Mouse (Mus musculus): ENCODE measurements around the gene Srp72. TPM values are rescaled to one million over a fixed set of nuclear protein-coding genes. Genes with fewer than 3 reads are reported as not detected.

Srp72 gene
- total and polyA plus RNA-seq, 2 experiments from 2014 or later: 79.7 to 92.1 TPM

DNA sequence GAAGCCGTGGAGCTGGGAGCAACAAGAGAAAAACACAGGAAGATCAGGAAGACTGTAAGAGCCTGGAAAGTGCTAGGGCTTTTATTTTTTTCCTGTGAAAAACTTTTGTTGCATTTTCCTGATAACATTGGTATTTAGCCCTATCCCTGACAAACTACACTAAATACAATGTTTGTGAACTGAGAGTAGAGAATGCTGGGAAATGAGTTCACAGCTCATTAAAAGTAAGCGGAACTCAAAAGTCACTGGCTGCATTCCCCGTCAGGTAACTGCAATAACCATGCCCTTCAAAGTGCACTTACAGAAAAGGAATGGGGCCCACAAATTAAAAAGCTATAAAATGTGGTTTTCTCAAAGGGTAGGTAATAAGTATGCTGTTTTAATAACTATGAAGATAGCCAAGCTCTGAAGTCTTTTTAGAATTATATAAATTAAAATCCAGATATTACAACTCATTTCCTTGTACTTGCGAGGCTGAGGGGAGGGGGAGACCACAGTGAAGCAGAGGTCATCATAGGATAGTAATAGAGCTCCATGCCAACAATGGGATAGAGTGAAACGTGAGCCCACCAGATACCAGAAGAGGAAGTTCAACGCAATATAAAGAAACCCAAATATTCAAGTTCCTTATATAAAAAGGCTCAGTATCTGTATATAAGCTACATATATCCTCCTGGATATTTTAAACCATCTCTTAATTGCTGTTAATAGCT lies 29.4 kb upstream of the Srp72 start:
- WGBS: 77% methylated on average over 6 of the region's 6 CpGs
- DNase-seq: no peak

DNA sequence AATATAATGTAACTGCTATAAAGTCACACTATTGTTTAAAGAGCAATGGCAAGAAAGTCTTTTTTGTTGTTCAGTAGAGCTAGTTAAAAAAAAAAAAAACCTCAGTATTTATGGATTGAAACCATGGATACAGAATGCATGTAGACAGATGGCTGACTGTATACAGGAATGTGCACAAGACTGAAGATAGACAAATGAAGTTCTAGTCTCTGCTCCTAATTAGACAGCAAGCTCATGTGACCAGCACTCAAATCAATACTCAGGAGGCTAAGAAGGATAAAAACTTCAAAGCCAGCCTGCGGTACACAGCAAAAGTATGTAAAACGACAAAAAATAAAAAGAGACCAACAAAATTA lies 28.8 kb upstream of the Srp72 start:
- H3K4me1 ChIP-seq (ENCODE audit: insufficient read depth): peaks cover 10% of the 10 kb centered on the region
- H3K4me3 ChIP-seq (ENCODE audit: low read depth, low read length): no peak overlapping the region
- no peak overlapping the region for H3K4me2 ChIP-seq (ENCODE audit: low read depth)
- 42% methylated on average over 2 of the region's 2 CpGs for WGBS
- H3K27me3 ChIP-seq (ENCODE audit: insufficient read depth, low read length): no peaks in the 10 kb centered on the region
- no peak for DNase-seq
- H3K9me3 ChIP-seq (ENCODE audit: low read length): no peaks in the 10 kb centered on the region
- no peak overlapping the region for H3K27ac ChIP-seq (ENCODE audit: low read depth, low read length)
- H3K36me3 ChIP-seq (ENCODE audit: insufficient read depth): peaks cover 2% of the 10 kb centered on the region; the same call in 1 of the 2 replicates
- TF ChIP-seq CTCF (IDR thresholded peaks at IDR 0.05; ENCODE audit: low read depth): no peak
- peak; percentile 56; the same call in 1 of the 2 replicates for ATAC-seq
- H3K9ac ChIP-seq: no peak overlapping the region

More for the DNA sequence above, 29.4 kb upstream of the Srp72 start:
- H3K4me2 ChIP-seq (ENCODE audit: low read depth): no peak overlapping the region
- no peak overlapping the region for H3K9ac ChIP-seq
- H3K27me3 ChIP-seq (ENCODE audit: insufficient read depth, low read length): no peaks in the 10 kb centered on the region
- H3K9me3 ChIP-seq (ENCODE audit: low read length): no peaks in the 10 kb centered on the region
- H3K4me3 ChIP-seq (ENCODE audit: low read depth, low read length): no peak overlapping the region
- TF ChIP-seq CTCF (IDR thresholded peaks at IDR 0.05; ENCODE audit: low read depth): no peak
- peaks cover 6% of the 10 kb centered on the region for H3K4me1 ChIP-seq (ENCODE audit: insufficient read depth)
- ATAC-seq: no peak
- H3K36me3 ChIP-seq (ENCODE audit: insufficient read depth): peaks cover 4% of the 10 kb centered on the region; the same call in 1 of the 2 replicates
- H3K27ac ChIP-seq (ENCODE audit: low read depth, low read length): no peak overlapping the region

GRCm38 (mm10) chr5:76947142-76947541 lies 27.3 kb upstream of the Srp72 start:
- Histone ChIP-seq H3K9ac (no peak overlapping the region), H3K4me1 (ENCODE audit: insufficient read depth) (peaks cover 10% of the 10 kb centered on the region), H3K36me3 (ENCODE audit: insufficient read depth) (no peaks in the 10 kb centered on the region), H3K4me3 (ENCODE audit: low read depth, low read length) (no peak overlapping the region), H3K27ac (ENCODE audit: low read depth, low read length) (no peak overlapping the region), H3K27me3 (ENCODE audit: insufficient read depth, low read length) (no peaks in the 10 kb centered on the region), H3K4me2 (ENCODE audit: low read depth) (no peak overlapping the region), H3K9me3 (ENCODE audit: low read length) (no peaks in the 10 kb centered on the region)
- no peak for DNase-seq
- ATAC-seq: no peak
- WGBS: 90% methylated on average over 4 of the region's 4 CpGs
- no peak for TF ChIP-seq CTCF (IDR thresholded peaks at IDR 0.05; ENCODE audit: low read depth)

GRCm38 (mm10) chr5:76947758-76948157 lies 26.7 kb upstream of the Srp72 start:
- H3K4me2 ChIP-seq (ENCODE audit: low read depth): no peak overlapping the region
- DNase-seq (no peak), ATAC-seq (no peak)
- no peaks in the 10 kb centered on the region for H3K27me3 ChIP-seq (ENCODE audit: insufficient read depth, low read length)
- no peak for TF ChIP-seq CTCF (IDR thresholded peaks at IDR 0.05; ENCODE audit: low read depth)
- H3K4me3 ChIP-seq (ENCODE audit: low read depth, low read length): no peak overlapping the region
- H3K9ac ChIP-seq: no peak overlapping the region
- no peaks in the 10 kb centered on the region for H3K36me3 ChIP-seq (ENCODE audit: insufficient read depth)
- 94% methylated on average over 4 of the region's 4 CpGs for WGBS
- no peaks in the 10 kb centered on the region for H3K9me3 ChIP-seq (ENCODE audit: low read length)
- no peak overlapping the region for H3K27ac ChIP-seq (ENCODE audit: low read depth, low read length)
- peaks cover 14% of the 10 kb centered on the region for H3K4me1 ChIP-seq (ENCODE audit: insufficient read depth)

- WGBS: 2% methylated on average over 24 of the region's 24 CpGs
- Histone ChIP-seq H3K27me3 (ENCODE audit: insufficient read depth, low read length) (no peaks in the 10 kb centered on the region), H3K27ac (ENCODE audit: low read depth, low read length) (peak overlapping the region; percentile 88), H3K9ac (peak overlapping the region; percentile 62), H3K4me3 (ENCODE audit: low read depth, low read length) (peak overlapping the region; percentile 69), H3K9me3 (ENCODE audit: low read length) (no peaks in the 10 kb centered on the region), H3K4me2 (ENCODE audit: low read depth) (peak overlapping the region; percentile 86), H3K36me3 (ENCODE audit: insufficient read depth) (no peaks in the 10 kb centered on the region), H3K4me1 (ENCODE audit: insufficient read depth) (peaks cover 14% of the 10 kb centered on the region)
- ATAC-seq: no peak
- no peak for TF ChIP-seq CTCF (IDR thresholded peaks at IDR 0.05; ENCODE audit: low read depth)
- no peak for DNase-seq
Observed at GRCm38 (mm10) chr5:76950343-76951105, 24.0 kb upstream of the Srp72 start.

DNA sequence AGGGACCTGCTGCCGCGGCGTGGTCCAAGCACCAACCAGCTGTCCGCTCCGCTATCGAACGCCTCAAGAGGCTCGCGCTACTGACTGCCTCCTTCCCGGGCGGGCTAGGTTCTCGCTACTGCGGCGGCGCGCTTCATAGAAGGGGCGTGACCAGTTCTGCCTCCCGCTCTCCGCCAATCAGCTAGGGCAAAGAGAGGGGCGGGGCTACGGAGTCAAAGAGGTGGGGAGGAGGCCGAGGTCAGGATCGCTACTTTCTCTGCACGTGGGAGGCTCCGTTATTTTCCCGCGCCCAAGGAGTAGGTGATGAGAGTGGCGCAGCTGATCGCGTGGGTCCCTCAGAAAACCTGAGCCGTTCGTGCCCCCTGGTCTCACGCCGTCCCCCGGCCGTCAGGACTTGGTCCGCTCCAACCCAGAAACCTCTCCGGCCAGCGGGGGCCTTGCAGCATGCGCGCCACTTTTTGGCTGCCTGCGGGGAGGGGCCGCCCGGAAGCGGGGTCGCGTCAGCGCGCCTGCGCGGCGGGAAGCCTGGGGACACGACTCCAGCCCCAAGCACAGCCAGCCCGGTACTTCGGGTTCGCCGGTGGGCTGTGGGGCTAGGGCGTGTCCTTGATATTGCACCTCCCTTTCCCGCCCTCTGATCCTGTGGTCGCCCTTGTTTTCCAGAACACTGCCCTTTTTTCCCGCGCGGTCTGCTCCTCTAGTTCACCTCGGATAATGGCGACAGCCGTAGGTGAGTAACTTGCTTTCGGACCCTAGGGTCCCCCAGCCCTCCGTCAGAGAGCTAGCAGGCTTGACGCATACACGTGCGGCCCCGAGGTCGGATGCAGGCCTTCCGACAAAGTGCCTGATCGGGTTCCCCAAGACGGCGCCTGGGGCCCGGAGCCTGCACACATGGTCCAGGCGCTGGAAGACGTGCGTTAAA lies 23.1 kb upstream of the Srp72 start, which contains the start of the genes Paics and Ppat:
Gene Paics, plus strand, starts transcription at position 202 of the 922 bp plus-strand sequence.
Gene Ppat, minus strand, starts transcription at position 473 of the 922 bp plus-strand sequence.
- peak within 1 kb of the TSS; percentile 86 for H3K4me2 ChIP-seq (ENCODE audit: low read depth)
- H3K9me3 ChIP-seq (ENCODE audit: low read length): no peaks in the 10 kb centered on the region
- no peaks in the 10 kb centered on the region for H3K27me3 ChIP-seq (ENCODE audit: insufficient read depth, low read length)
- peak within 1 kb of the TSS; percentile 88 for H3K27ac ChIP-seq (ENCODE audit: low read depth, low read length)
- ATAC-seq (peak; percentile 97), DNase-seq (peak; percentile 98)
- H3K9ac ChIP-seq: peak within 1 kb of the TSS; percentile 62
- H3K36me3 ChIP-seq (ENCODE audit: insufficient read depth): peaks cover 1% of the 10 kb centered on the region; the same call in 1 of the 2 replicates
- no peak for TF ChIP-seq CTCF (IDR thresholded peaks at IDR 0.05; ENCODE audit: low read depth)
- H3K4me3 ChIP-seq (ENCODE audit: low read depth, low read length): peak within 1 kb of the TSS; percentile 69
- H3K4me1 ChIP-seq (ENCODE audit: insufficient read depth): peaks cover 14% of the 10 kb centered on the region
- WGBS: under 1% methylated on average over 81 of the region's 81 CpGs

Data from forebrain, postnatal 0 days (tissue).